Mouse (Mus musculus): ENCODE data around the gene Acss2.
A peak's percentile ranks its signal among the peaks of the same experiment; 100 is the strongest.
"Not testable (repeated sequence)": the region's sequence is repeated elsewhere in the genome, so short reads cannot be mapped to it uniquely, and the experiment has no call there.

Gene Acss2

DNA sequence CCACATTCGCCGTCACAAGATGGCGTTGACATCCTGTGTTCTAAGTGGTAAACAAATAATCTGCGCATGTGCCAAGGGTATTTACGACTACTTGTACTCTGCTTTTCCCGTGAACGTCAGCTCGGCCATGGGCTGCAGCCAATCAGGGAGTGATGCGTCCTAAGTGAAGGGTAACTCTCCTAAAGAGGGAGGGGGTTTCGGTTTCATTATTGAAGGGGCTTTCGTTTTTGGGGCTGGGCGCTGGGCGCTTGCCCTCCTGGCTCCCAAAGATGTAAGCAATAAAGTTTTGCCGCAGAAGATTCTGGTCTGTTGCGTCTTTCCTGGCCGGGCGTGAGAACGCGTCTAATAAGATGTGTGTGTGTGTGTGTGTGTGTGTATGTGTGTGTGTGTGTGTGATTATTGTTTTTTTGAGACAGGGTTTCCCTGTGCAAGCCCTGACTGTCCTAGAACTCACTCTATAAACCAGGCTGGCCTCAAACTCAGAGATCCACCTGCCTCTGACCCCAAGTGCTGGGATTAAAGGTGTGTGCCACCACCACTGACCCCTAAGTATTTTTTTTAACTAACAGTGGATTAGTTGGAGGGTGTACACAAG, 20.8 kb downstream of the Acss2 start:
- DNase-seq, result not testable (repeated sequence)

DNA sequence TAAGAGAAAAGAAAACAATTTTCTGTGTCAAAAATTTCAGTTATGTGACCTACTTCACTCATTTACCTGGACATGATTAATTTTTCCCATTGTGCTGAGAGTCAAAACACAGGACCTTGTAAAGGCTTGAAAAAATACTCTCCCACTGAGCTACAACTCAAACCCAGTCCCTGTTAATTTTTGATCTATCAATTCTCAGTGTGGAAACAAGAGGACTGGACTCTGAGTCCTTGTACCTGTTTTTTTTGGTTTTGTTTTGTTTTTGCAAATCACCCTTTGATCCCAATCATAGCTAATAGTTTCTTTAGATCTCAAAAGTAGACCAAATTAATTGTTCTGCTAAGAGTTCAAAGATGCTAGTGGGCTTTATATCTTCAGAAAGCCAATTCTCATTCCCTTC, 21.9 kb downstream of the Acss2 start:
- DNase-seq, result no peak

DNA sequence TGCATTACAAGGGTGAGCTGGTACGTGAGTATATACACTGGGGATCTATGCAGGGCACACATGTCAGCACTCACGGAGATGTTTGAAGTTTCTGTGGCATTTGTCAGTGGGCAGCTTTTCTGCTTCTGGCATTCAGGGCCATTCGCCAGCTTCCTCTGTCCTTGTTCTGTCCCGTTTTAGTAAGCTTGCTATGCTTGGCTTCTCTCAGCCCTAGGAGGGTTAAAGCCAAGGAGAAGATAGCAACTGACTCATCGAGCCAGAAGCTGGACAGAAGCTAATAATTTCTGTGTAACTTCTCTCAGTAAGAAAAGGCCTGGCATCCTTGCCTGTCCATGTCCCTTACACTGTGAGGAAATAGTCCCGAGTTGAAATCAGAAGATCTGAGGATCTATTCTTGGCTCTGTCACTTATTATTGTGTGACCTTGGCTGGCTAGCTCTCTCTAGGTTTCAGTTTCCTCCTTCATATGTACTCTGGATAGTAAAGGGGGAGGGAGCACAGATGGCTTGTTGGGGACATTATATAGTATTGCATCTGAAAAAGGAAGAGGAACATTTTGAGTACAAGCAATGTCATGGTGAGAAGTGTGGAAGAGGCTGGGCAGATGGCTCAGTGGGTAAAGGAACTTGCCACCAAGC, 23.2 kb downstream of the Acss2 start:
- DNase-seq, result peak; percentile 41

DNA sequence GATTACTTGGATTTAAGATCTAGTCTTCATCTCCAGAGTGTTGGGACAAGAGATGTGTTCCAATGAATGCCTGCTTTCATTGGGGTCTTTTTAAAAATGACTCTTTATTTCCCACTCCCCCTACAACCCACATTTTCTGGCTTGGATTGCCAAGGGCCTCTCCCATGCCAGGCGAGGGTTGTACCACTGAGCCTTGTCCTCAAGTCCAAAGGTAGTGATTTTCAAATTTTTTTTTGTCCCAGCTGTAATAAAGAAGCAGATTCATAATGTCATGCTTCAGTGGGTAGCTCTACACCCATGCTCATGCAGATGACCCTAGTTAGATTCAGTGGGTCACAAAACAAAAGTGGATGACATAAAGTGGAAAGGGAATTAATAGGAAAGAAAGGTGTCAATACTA, 29.2 kb downstream of the Acss2 start:
- no peak for DNase-seq

DNA sequence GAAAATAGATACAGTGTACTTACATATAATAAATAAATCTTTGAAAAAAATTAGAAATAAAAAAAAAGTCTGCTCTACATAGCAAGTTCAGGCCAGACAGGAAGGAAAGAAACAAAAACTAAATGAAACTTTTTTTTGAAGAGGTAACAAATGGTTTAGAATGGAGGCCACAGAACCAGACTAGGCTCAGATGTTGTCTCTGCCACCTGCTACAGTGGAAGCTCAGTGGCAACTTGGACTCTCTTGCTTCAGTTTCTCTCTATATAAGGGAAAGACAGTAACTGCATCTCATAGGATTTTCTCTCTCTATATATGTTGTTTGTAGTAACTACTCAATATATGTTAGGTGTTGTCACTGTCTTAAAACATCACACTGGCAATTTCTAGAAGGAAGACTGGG, 34.6 kb downstream of the Acss2 start:
- DNase-seq, result no peak

DNA sequence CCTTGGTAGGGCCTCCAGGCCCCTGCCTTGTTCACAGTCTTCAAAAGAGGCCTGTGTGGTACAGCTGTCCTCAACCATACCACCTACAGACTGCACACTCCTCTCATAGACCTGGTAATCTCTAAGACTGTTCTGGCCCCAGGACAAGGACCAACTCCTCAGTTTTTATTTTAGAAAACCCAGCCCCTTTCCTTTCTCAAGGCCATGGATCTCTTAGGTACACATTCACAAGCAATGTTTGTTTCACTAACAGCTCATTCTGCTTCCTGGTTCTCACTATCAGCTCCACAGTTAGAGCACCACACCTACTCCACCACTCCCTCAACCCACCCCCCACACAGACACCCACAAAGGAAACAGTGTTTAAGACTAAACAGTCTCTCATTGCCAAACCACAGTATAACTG, 35.2 kb downstream of the Acss2 start:
- DNase-seq, result no peak

DNA sequence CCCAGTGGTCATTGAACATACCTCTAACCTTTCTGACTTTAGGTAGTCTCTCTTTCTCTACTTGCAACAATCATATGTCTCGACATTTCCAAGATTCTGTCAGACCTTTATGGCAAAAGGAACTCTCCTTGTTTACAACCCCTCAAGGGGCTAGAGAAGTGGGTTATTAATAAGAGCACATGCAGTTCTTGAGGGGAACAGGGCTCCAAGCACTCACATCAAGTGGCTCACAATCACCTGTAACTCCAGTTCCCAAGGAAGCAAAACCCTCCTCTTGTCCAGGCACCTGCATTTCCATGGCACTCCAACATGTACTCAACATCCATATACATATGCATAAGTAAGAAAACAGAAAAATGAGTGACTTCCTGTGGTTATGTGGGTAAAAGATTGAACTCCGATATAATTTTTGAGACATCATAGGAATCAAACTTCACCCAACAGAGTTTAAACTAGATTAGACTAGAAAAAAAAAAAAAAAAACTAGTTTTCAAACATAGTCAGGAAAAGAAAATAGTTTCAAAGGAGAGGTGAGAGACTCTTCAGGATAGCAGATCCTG, 36.8 kb downstream of the Acss2 start:
- no peak for DNase-seq

DNA sequence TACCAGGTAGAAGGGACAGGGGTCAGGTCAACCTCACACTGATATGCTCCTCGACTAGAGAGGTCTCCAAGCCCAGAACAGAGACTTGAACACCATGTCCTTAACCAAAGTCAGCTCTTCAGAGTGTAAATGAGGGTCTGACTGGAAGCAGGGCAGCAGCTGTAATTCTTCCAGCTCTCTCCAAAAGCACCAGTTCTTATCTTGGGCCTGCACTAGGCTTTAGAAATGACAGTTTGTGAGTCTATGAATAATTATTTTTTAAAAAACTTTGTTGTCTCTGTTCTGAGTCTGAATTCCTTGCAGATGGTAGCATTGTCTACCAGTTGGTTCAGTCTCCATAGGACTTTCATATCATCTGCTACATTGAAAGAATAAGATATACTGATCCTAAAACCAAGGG, 44.5 kb downstream of the Acss2 start:
- DNase-seq, result no peak

DNA sequence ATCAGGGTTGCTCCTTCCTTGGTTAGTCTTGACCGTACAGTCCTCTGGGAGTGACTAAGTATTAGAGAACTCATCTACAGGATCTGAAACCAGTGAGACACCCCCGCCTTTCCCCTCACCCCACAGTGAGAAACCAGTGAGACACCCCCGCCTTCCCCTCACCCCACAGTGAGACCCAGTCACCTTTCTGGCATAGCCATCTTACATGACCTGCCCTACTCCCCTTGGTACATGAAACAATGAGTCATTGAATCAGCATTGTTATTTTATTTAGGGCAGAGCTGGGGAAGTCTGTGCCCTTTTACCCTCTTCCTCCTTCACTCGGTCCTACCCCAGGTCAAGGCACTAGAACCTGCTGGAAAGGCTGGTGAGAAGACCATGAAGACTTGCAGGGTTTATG, 45.2 kb downstream of the Acss2 start:
- DNase-seq, result no peak

DNA sequence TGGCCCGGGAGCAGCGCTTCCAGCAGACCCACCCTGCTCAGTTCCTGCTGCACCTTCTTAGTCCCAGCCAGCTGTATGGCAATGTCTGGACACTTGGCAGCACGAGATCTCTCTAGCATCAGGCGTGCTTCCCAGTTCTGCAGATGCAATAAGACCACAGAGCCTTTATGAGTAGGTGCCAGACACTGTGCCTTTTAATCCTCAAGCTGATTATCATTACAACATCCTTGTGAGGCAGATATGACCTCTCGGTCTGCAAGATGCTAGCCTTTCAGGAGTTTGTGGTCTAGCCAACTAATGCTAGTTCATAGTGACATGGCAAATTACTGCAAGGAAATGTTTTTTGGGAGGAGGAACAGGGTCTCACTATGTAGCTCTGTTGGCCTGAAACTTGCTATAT, 50.0 kb downstream of the Acss2 start:
- DNase-seq, result no peak

DNA sequence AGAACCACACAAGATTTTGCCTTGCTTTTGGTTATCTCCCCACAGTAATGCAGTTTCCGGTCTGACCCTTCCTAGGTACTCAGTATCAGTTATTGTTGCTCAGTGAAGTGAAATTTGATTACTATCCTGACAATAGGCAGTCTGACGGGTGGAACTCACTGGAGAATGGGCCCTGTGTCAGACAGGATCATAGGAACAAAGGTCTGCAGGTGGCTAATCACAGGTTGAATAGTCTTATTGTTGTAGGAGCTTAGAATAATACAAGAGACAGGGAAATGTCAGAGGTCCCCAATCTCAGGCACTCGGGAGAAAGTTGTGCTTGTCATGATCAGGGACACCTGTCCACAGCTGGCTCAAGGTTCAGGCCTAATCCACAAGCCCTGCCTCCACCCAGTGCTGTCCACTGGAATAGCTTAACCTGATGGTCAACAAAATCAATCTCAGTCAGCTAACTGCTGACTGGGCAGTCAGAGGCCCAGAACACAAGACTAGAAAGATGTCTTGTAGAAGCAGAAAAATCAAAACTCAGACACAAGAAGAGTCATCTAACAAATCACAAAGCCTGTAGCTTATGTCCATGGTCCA, 51.6 kb downstream of the Acss2 start:
- DNase-seq, result no peak

DNA sequence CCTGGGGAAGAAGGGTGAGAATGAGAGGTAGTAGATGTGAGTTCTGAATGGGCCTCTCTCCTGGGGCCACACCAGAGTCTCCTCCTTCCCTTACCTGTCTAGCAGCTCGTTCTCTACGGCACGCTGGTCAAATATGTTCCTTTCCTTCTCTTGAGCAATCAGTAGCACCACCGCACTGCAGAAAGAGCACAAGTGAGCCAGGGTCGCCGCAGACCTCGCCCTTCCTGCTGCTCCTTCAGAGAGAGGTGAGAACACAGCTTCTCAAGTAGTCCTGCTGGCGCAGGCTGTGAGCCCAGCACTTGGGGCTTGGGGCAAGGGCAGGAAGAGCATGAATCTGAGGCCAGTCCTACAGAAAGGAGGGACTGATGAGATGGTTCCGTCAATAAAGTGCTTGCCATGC, 55.3 kb downstream of the Acss2 start:
- no peak for DNase-seq

DNA sequence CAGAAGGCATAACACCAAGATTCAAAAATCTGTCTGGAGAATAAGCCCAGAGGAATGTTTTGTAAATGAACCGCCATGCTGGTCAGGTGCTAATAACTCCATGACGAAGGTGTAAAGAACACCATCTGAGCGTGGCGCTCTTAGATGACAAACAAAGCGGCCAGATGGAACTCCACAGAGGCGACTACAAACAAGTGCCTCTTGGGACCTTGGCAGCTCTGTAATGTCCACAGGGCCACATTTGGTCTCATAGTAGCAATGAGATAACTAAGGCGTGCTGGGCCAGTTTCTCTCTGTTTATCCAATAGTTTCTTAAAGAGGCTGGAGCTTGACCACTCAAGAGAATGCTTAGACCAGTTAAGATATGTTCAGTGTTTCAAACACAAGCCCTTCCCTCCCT, 56.2 kb downstream of the Acss2 start:
- DNase-seq, result no peak

DNA sequence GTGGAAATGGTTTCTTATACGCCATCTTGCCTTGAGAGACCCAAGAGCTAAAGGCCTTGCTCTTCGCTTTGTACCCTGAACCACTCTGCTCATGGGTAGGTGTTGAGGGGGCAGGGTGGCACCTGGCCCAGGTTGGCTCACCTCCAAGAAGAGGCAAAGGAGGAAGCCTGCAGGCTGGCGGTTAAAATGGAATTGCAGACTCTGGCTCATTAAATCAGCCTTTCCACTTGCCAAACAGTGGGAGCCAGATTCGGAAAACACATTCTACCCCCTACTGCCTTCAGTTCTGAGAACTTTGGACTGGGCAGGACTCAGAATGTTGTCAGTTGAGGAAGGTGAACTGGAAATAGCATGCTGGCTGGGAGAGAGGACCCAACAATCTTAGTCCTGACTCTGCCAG, 57.0 kb downstream of the Acss2 start:
- peak; percentile 44 for DNase-seq

DNA sequence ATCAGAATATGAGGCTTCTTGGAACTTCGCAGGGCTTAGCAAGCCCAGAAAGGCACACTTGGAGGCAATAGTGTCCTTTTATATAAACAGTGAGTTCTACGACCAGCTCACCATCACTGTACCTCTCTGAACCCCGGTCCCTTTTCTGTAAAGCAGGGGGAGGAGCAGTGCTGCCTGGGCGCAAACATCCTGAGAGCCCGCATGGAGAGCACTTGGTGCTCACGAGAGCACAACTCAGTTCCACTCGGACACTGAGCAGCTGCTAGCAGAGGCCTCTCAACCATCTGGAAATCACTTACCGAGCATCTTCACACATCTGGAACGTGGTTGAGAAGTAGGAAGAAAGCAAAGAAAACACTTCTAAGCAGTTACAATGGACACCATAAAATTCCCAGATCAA, 58.9 kb downstream of the Acss2 start:
- no peak for DNase-seq

DNA sequence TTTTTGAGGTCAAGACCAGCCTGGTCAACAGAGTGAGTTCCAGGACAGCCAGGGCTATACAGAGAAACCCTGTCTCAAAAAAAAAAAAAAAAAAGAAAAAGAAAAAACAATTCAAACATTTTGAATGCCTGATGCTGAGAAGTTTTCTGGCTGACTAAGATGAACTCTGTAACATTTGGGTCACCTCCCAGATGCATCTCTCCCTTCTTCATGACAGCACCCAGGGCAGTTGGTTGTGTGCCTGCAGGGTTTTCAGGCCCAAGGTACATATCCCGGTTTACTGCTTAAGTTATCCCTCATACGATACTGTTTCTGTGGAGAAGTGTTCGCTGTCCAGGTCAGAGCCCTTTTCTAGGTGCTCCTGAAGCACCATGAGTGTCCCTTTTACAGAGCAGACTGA, 62.6 kb downstream of the Acss2 start:
- no peak for DNase-seq

DNA sequence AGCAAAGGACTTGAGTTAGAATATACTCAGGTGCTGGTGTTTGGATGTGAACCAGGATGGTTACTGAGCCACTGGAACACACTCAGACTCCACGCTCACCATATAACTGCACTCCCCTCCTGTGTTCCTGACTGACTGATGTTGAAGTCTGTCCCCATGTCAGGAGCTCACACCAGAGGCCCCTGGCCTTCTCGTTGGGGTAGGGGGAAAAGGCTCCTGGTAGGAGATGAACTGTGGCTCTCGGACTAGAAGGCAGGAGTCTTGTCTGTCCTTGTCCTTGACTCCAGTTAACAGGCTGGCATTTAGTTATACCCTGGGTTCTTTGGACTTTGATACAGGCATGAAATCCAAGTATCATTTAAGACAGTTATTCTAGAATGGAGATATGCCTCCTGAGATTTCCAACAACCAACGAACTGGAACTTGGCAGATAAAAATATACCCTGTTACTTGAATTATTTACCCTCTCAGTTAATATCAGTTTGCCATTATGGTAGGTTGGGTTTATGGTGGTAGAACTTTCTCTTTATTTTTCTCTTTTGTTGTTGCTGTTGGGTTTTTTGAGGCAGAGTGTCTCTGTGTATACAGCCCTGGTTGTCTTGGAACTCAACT, 64.7 kb downstream of the Acss2 start:
- no peak for DNase-seq

DNA sequence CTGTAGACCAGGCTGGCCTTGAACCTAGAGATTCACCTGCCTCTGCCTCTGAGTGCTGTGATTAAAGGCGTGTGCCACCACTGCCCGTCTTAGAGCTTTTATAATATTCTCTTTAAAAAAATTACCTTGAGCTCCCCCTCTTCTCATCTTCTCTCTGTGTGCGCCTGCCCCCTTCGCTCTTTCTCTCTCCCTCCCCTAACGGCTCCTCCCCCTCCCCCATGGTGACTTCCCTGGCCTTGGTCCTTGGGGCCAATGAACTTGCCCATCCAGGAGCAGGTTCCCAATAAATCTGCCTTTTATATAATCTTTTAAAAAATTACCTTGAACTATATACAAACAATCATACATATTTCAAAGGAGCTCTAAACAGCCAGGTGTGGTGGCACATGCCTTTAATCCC, 65.2 kb downstream of the Acss2 start:
- DNase-seq, result no peak

DNA sequence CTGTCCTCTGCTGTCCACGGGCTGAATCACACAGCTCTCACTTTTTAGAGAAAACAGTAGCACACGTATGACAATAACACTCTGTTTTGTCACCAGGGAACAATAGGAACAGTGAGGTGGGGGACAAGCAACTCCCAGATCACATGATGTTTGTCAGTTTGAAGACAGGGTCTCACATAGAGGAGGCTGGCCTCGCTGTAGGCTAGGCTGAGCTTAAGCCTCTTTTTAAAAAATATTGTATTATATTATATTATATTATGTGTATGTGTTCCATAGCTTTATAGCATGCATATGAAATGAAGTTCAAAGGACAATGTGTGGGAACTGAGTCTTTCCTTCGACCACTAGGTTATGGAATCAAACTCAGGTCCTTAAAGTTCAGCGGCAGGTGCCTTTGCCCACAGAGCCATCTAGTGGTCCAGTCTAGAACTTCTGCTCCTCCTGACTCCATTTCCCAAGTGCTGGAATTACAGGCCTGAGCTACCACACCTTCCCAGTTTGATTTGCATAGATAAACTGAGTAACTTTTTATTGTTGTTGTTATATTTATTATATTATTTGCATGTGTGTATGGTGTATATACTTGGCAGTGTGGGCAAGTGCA, 66.3 kb downstream of the Acss2 start:
- peak; percentile 68 for DNase-seq

DNA sequence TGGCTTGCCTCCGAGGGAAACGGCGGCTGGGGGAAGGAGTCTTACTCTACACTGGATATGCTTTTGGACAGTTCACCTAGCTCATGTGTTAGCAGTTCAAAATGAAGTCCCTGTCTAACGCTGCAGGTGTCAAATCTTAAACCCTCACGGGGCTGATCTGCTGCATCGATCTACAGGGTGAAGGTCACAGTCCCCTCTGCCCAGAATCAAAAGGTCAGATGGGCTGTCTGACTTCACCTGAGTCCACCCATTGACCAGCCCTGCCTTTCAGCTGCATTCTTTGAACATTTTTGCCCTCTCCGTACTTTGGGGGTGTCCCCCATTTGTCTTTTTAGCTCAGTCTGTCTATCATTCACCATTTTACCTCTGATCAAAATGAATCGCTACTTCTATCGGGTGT, 67.3 kb downstream of the Acss2 start:
- DNase-seq, result no peak

DNA sequence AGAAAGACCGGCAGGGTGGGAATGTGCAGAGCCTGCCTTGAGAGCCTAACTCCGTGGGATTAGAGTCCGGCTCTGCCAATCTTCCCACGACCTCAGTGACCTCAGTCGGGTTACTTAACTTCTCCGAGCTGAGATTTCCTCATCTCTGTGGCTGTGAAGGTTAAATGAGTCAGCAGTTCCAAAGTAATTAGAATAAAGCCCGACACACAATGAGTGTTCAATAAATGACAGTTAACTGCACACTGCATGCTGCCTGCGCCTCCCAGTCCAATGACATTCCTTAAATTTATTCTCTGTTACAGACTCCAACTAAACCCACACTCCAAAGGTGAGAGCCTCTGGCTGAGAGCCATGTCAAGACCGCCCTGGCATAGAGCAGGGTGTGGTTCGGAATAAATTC, 67.7 kb downstream of the Acss2 start:
- no peak for DNase-seq

DNA sequence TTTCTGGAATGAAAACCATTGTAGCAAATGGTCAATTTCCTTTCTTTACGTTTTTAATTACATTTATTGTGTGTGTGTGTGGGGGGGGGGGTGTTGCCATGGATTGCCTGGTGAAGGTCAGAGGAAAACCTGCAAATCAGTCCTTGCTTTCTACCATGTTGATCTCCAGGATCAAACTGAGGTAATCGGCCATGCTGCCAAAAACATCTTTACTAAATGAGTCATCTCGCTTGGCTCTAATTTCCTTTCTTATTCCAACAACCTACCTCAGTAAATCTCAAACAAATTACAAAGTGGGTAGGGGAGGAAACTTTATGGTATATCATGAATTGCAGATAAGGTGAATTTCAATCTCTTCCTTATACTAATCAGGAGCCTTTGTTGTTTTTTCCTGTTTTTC, 70.4 kb downstream of the Acss2 start:
- no peak for DNase-seq

DNA sequence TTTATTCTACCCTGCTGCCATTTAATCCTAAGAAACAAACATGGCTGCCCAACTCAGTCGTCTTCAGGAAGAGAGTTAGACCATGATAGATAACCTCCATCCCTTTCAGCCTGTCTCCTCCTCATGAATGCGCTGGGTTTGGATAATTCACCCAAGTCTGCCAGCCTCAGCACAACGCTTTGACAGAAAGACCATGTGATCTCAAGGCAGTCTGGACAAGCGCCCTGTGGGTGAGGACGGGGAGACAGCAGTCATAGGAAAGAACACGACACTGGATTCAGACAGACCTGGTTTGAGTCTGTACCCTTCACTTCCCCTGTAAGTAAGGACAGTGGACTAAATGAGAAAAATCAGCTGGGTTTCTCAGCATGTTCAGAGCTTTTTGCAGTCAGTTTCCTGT, 71.8 kb downstream of the Acss2 start:
- no peak for DNase-seq

DNA sequence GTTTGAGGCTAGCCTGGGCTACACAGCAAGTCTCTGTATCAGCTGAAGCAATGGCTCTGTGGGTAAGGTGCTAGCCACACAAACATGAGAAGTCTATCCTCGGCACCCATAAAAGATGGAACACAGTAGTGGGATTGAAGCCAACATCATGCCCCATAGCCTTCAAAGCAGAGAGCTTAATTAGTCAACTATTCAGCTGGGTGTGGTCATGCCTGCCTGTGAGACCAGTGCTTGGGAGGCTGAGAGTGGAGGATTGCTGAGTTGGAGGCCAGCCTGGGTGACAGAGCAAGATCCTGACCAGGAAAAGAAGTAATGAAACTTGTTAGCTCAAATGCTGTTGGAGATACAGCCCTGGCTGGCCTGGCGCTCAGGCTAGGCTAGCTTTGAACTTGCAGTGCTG, 73.1 kb downstream of the Acss2 start:
- no peak for DNase-seq
